Mouse (Mus musculus) embryonic fibroblast, embryonic 13.5 days (primary cell): ENCODE results near the gene Mrpl3. TPM values are rescaled to one million over a fixed set of nuclear protein-coding genes. Genes with fewer than 3 reads are reported as not detected.
A peak's percentile ranks its signal among the peaks of the same experiment; 100 is the strongest.

ENCODE experiments used
- H3K27ac ChIP-seq: 2 replicates; pipeline ENCODE4 v1.5.1; 2012; ENCODE audit warnings: low read length, control low read depth, inconsistent platforms; ENCODE audit not compliant: insufficient read depth
- H3K4me1 ChIP-seq: 2 replicates; pipeline ENCODE4 v1.6.1; 2011; ENCODE audit warnings: low read length; ENCODE audit not compliant: control insufficient read depth, insufficient read depth
- H3K4me3 ChIP-seq: 2 replicates; pipeline ENCODE4 v1.5.1; 2011; ENCODE audit warnings: mild to moderate bottlenecking, control low read depth, low read length; ENCODE audit not compliant: insufficient read depth
- CTCF ChIP-seq: IDR thresholded peaks from 2 replicates; pipeline ENCODE4 v1.5.1; 2011; ENCODE audit warnings: mild to moderate bottlenecking, control low read depth, low read length, moderate library complexity, borderline replicate concordance; ENCODE audit not compliant: insufficient read depth
- POLR2A ChIP-seq: IDR thresholded peaks from 2 replicates; pipeline ENCODE4 v1.6.1; 2011; ENCODE audit warnings: low read depth, mild to moderate bottlenecking, control low read depth, low read length, moderate library complexity
- polyA plus RNA-seq: library from polyadenylated mRNA; stranded (reverse); fragments of >200 nt; gene quantifications from 2 replicates; pipeline ENCODE4 v1.2.4, GENCODE M21; 2011; ENCODE audit warnings: low read depth; ENCODE audit not compliant: missing spikeins, insufficient read length

Gene Mrpl3
- polyA plus RNA-seq, 1 experiment: 94.2 TPM

GRCm38 (mm10) chr9:105053812-105054211 is 773 bp downstream of the Mrpl3 start:
- no peak for TF ChIP-seq CTCF
- TF ChIP-seq POLR2A: no peak

GRCm38 (mm10) chr9:105069106-105069505 is 16.1 kb downstream of the Mrpl3 start:
- TF ChIP-seq POLR2A: no peak
- TF ChIP-seq CTCF: no peak
- no peak overlapping the region for H3K27ac ChIP-seq
- H3K4me3 ChIP-seq: no peak overlapping the region
- H3K4me1 ChIP-seq: no peaks in the 10 kb centered on the region

More at GRCm38 (mm10) chr9:105053812-105054211, 773 bp downstream of the Mrpl3 start:
- Histone ChIP-seq H3K4me3 (peak overlapping the region; percentile 72), H3K27ac (no peak overlapping the region), H3K4me1 (no peaks in the 10 kb centered on the region)

GRCm38 (mm10) chr9:105072991-105073748 is 20.1 kb downstream of the Mrpl3 start:
- Histone ChIP-seq H3K4me3 (no peak overlapping the region), H3K27ac (no peak overlapping the region), H3K4me1 (no peaks in the 10 kb centered on the region)
- TF ChIP-seq CTCF: no peak
- TF ChIP-seq POLR2A: no peak

- no peak overlapping the region for H3K4me3 ChIP-seq
- H3K27ac ChIP-seq: no peak overlapping the region
- no peak for TF ChIP-seq CTCF
- no peak for TF ChIP-seq POLR2A
- H3K4me1 ChIP-seq: no peaks in the 10 kb centered on the region
These were observed 21.8 kb downstream of the Mrpl3 start for GRCm38 (mm10) chr9:105074851-105075250.

GRCm38 (mm10) chr9:105076756-105077424 is 23.9 kb downstream of the Mrpl3 start:
- Histone ChIP-seq H3K4me3 (no peak overlapping the region), H3K27ac (no peak overlapping the region), H3K4me1 (no peaks in the 10 kb centered on the region)
- no peak for TF ChIP-seq POLR2A
- no peak for TF ChIP-seq CTCF

GRCm38 (mm10) chr9:105078460-105078859 is 25.4 kb downstream of the Mrpl3 start:
- Histone ChIP-seq H3K27ac (no peak overlapping the region), H3K4me1 (no peaks in the 10 kb centered on the region), H3K4me3 (no peak overlapping the region)
- TF ChIP-seq CTCF: no peak
- TF ChIP-seq POLR2A: no peak

GRCm38 (mm10) chr9:105080246-105080645 is 27.2 kb downstream of the Mrpl3 start:
- Histone ChIP-seq H3K4me1 (no peaks in the 10 kb centered on the region), H3K4me3 (no peak overlapping the region), H3K27ac (no peak overlapping the region)
- TF ChIP-seq CTCF (no peak), POLR2A (no peak)

GRCm38 (mm10) chr9:105100807-105101570 is 48.0 kb downstream of the Mrpl3 start:
- Histone ChIP-seq H3K27ac (no peak overlapping the region), H3K4me3 (no peak overlapping the region), H3K4me1 (no peaks in the 10 kb centered on the region)
- no peak for TF ChIP-seq CTCF

DNA sequence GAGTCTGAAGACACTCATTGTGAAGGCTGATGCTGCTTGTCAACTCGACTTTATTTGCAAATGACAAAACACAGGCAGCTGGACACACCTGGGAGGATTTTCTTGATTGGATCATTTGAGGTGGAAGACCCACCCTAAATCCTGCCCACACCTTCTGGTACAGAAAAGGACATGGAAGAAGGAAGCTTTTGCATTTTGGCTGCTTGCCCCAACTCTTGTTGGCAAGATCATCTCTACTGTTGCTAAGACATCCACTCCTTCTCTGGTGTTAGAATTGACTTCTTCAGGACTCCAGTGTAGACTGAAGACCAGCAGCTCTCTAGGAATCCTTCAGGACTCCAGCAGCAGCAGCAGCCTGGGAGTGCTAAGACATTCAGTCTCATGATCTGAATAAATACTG is 48.9 kb downstream of the Mrpl3 start:
- H3K27ac ChIP-seq: no peak overlapping the region
- TF ChIP-seq POLR2A: no peak
- TF ChIP-seq CTCF: no peak
- H3K4me3 ChIP-seq: no peak overlapping the region
- H3K4me1 ChIP-seq: no peaks in the 10 kb centered on the region
